Mouse (Mus musculus) urinary bladder, postnatal 14 days (tissue): ENCODE measurements at regions not wholly inside any gene's neighbourhood (a gene's known extent, or its start where the extent isn't known, plus 50 kb on each side); places are given as distances from the start of the nearest gene placed in this dataset.

ENCODE experiments used
- DNase-seq: peaks from one replicate; pipeline ENCODE4 v3.0.0; 2021; ENCODE audit warnings: low spot score

GRCm38 (mm10) chr1:137428110-137428509 lies 467.9 kb upstream of the Nr5a2 start:
- no peak for DNase-seq

GRCm38 (mm10) chr1:137418388-137418787 lies 458.1 kb upstream of the Nr5a2 start:
- DNase-seq = no peak

- no peak for DNase-seq
Measured at GRCm38 (mm10) chr1:137396736-137397135, 436.5 kb upstream of the Nr5a2 start.

- DNase-seq = no peak
Measured at GRCm38 (mm10) chr1:137387509-137387908, 427.3 kb upstream of the Nr5a2 start.

GRCm38 (mm10) chr1:137378072-137378985 lies 418.1 kb upstream of the Nr5a2 start:
- DNase-seq = no peak

- DNase-seq = no peak
Measured at GRCm38 (mm10) chr1:137376685-137377084, 416.4 kb upstream of the Nr5a2 start.

- DNase-seq = no peak
Measured at GRCm38 (mm10) chr1:137374641-137375040, 414.4 kb upstream of the Nr5a2 start.

GRCm38 (mm10) chr1:137373509-137374420 lies 413.5 kb upstream of the Nr5a2 start:
- no peak for DNase-seq

GRCm38 (mm10) chr1:137372236-137372635 lies 412.0 kb upstream of the Nr5a2 start:
- no peak for DNase-seq

- no peak for DNase-seq
Measured at GRCm38 (mm10) chr1:137364396-137364795, 404.1 kb upstream of the Nr5a2 start.

- DNase-seq = no peak
Measured at GRCm38 (mm10) chr1:137363969-137364368, 403.7 kb upstream of the Nr5a2 start.

GRCm38 (mm10) chr1:137363561-137363960 lies 403.3 kb upstream of the Nr5a2 start:
- DNase-seq = no peak

- no peak for DNase-seq
Measured at GRCm38 (mm10) chr1:137360688-137361570, 400.7 kb upstream of the Nr5a2 start.

GRCm38 (mm10) chr1:137355941-137356512 lies 395.8 kb upstream of the Nr5a2 start:
- DNase-seq = no peak

- DNase-seq = no peak
Measured at GRCm38 (mm10) chr1:137352390-137353027, 392.3 kb upstream of the Nr5a2 start.

- DNase-seq = no peak
Measured at GRCm38 (mm10) chr1:137334137-137334536, 373.9 kb upstream of the Nr5a2 start.

GRCm38 (mm10) chr1:137332108-137332769 lies 372.0 kb upstream of the Nr5a2 start:
- DNase-seq = no peak

GRCm38 (mm10) chr1:137331746-137332107 lies 371.5 kb upstream of the Nr5a2 start:
- no peak for DNase-seq

- DNase-seq = peak; percentile 31
Measured at GRCm38 (mm10) chr1:137330634-137331033, 370.4 kb upstream of the Nr5a2 start.

- no peak for DNase-seq
Measured at GRCm38 (mm10) chr1:137323884-137324594, 363.8 kb upstream of the Nr5a2 start.
